ENCODE assay signal across 15 mouse cellular contexts in genomic region chr15:83427294-83428163, GRCm38 (mm10). TPM values are rescaled to one million over a fixed set of nuclear protein-coding genes. Genes with fewer than 3 reads are reported as not detected.
A peak's percentile ranks its signal among the peaks of the same experiment; 100 is the strongest.
DNase-seq lines count a peak whose midpoint lies in the region; ATAC-seq and TF ChIP-seq lines count a peak whose summit lies in the region.
"Had no signal": no experiment of that assay in that cellular context is flagged by ENCODE, and none has a peak within 500 bp of the region (broad histone marks: within the 10 kb centered on the region; RNA-seq: fewer than 3 reads in every experiment).

No protein-coding gene starts in this region.

- in situ Hi-C loops in ES-E14 (cut with MboI; ENCODE audit: low sequenced_read_pairs in 2 of 2, unreplicated experiment in 2 of 2): no loop called here

- H3K27ac ChIP-seq in kidney, adult 2 months (ENCODE audit: insufficient read depth, low read depth, low read length): peak overlapping the region; percentile 62; the same call in 1 of the 2 replicates
- no peak overlapping the region for H3K27ac ChIP-seq in ES-E14 (ENCODE audit: insufficient read depth, low read depth, low read length, poor library complexity, severe bottlenecking)
- H3K27ac ChIP-seq in limb, embryonic 10.5 days: peak overlapping the region; percentile 22; the same call in 1 of the 2 replicates
- H3K27ac ChIP-seq in forebrain, embryonic 12.5 days: no peak overlapping the region
- H3K27ac ChIP-seq: hindbrain, embryonic 13.5 days; midbrain, embryonic 12.5 days had no signal

- 45% methylated on average over 9 of the region's 9 CpGs for WGBS in kidney, adult 2 months
- 80% methylated on average over 9 of the region's 9 CpGs for WGBS in limb, embryonic 10.5 days
- 76% methylated on average over 9 of the region's 9 CpGs for WGBS in forebrain, embryonic 12.5 days

- no peaks in the 10 kb centered on the region for H3K27me3 ChIP-seq in kidney, adult 2 months (replicated peaks; ENCODE audit: control insufficient read depth, insufficient read depth, low read length)
- H3K27me3 ChIP-seq in limb, embryonic 10.5 days (ENCODE audit: low read depth, poor library complexity, severe bottlenecking): no peaks in the 10 kb centered on the region
- H3K27me3 ChIP-seq in forebrain, embryonic 12.5 days: no peaks in the 10 kb centered on the region
- H3K27me3 ChIP-seq: hindbrain, embryonic 13.5 days; lung, embryonic 15.5 days; midbrain, embryonic 12.5 days had no signal

- H3K9ac ChIP-seq in ES-E14 (ENCODE audit: insufficient read depth, low read depth, low read length, poor library complexity, severe bottlenecking): no peak overlapping the region
- no peak overlapping the region for H3K9ac ChIP-seq in forebrain, embryonic 12.5 days
- H3K9ac ChIP-seq: hindbrain, embryonic 13.5 days; lung, embryonic 15.5 days; midbrain, embryonic 12.5 days had no signal

- no peak for ATAC-seq in forebrain, embryonic 12.5 days (ENCODE audit: low FRiP score)
- ATAC-seq in activated CD4-positive, CD25-positive, alpha-beta regulatory T cell, adult 4 months: no peak

- TF ChIP-seq CTCF in kidney, adult 2 months (conservative IDR thresholded peaks at IDR 0.05; ENCODE audit: insufficient read depth, insufficient read length, low read depth, low read length): peak; percentile 30; the same call in 1 of the 2 replicates

- no peak overlapping the region for H3K4me2 ChIP-seq in forebrain, embryonic 12.5 days
- H3K4me2 ChIP-seq: heart, embryonic 11.5 days; hindbrain, embryonic 13.5 days; lung, embryonic 15.5 days; midbrain, embryonic 12.5 days had no signal

- no peak for TF ChIP-seq POLR2A in kidney, adult 2 months (IDR thresholded peaks at IDR 0.05; ENCODE audit: low read depth, low read length)

- H3K9me3 ChIP-seq in ES-E14 (ENCODE audit: control insufficient read depth, insufficient read depth, low read depth, low read length): no peaks in the 10 kb centered on the region
- H3K9me3 ChIP-seq in limb, embryonic 10.5 days (replicated peaks): no peaks in the 10 kb centered on the region
- no peaks in the 10 kb centered on the region for H3K9me3 ChIP-seq in forebrain, embryonic 12.5 days
- H3K9me3 ChIP-seq: hindbrain, embryonic 13.5 days; lung, embryonic 15.5 days; midbrain, embryonic 12.5 days had no signal

- H3K4me3 ChIP-seq in kidney, adult 2 months (ENCODE audit: insufficient read depth, low read depth, low read length): no peak overlapping the region
- H3K4me3 ChIP-seq in ES-E14 (ENCODE audit: insufficient read depth in 1 of 2, low read depth in 1 of 2, low read length in 2 of 2, poor library complexity in 1 of 2, severe bottlenecking in 1 of 2): no peak overlapping the region
- no peak overlapping the region for H3K4me3 ChIP-seq in limb, embryonic 10.5 days
- no peak overlapping the region for H3K4me3 ChIP-seq in forebrain, embryonic 12.5 days (replicated peaks)
- H3K4me3 ChIP-seq: hindbrain, embryonic 13.5 days; lung, embryonic 15.5 days; midbrain, embryonic 12.5 days had no signal

- no peak for DNase-seq in kidney, adult 2 months
- DNase-seq in kidney, postnatal 14 days: no peak
- DNase-seq in ES-E14 (ENCODE audit: low read depth, low spot score): no peak
- DNase-seq in limb, embryonic 10.5 days (ENCODE audit: low spot score): no peak
- peak; percentile 52 for DNase-seq in skeletal muscle tissue, adult 2 months (ENCODE audit: low read depth, low spot score)
- no peak for DNase-seq in c-Kit-positive CD71-positive TER-119-positive erythroid progenitor cells, embryonic 14.5 days (ENCODE audit: low spot score)
- DNase-seq: cerebellum, postnatal 14 days; kidney, adult 9 months; thymus, adult 2 months had no signal

- H3K36me3 ChIP-seq in kidney, adult 2 months (ENCODE audit: control insufficient read depth, insufficient read depth, low read length): no peaks in the 10 kb centered on the region
- H3K36me3 ChIP-seq in ES-E14 (ENCODE audit: control insufficient read depth, insufficient read depth, low read length, poor library complexity, severe bottlenecking): no peaks in the 10 kb centered on the region
- H3K36me3 ChIP-seq in limb, embryonic 10.5 days: no peaks in the 10 kb centered on the region
- no peaks in the 10 kb centered on the region for H3K36me3 ChIP-seq in forebrain, embryonic 12.5 days (replicated peaks)
- H3K36me3 ChIP-seq: hindbrain, embryonic 13.5 days; lung, embryonic 15.5 days; midbrain, embryonic 12.5 days had no signal

- H3K4me1 ChIP-seq in kidney, adult 2 months (ENCODE audit: control insufficient read depth, insufficient read depth, low read length): peaks cover 30% of the 10 kb centered on the region
- H3K4me1 ChIP-seq in ES-E14 (ENCODE audit: control insufficient read depth in 2 of 2, insufficient read depth in 2 of 2, low read length in 2 of 2, poor library complexity in 1 of 2): peaks cover 4 to 6% of the 10 kb centered on the region in 2 experiments; a peak in 3 of 4 replicates
- H3K4me1 ChIP-seq in limb, embryonic 10.5 days: peaks cover 24% of the 10 kb centered on the region
- peaks cover 8% of the 10 kb centered on the region for H3K4me1 ChIP-seq in forebrain, embryonic 12.5 days

TF ChIP-seq in ES-E14, 5 proteins besides CTCF, POLR2A, EP300 and RAD21:
- peak; percentile 89 for TF ChIP-seq ZNF384 (IDR thresholded peaks at IDR 0.05; ENCODE audit: low read depth, low read length)
- no peak for TF ChIP-seq HCFC1 (IDR thresholded peaks at IDR 0.05; ENCODE audit: borderline replicate concordance, insufficient read depth, low read length)

RNA-seq across cellular contexts. Expression of gene Pacsin2, which starts 36.9 kb away (rescaled TPM):
- 116 and 126 TPM in 2 replicates for polyA plus RNA-seq in kidney, adult 2 months (2012; rRNA removed)
- total RNA-seq in ES-E14 (2012; rRNA removed): 43.8 and 67.7 TPM in 2 replicates
- polyA plus RNA-seq in limb, embryonic 10.5 days (2016; fragmentation: Nextera tagmentation; extraction: Ambion mirVana): 56.9 and 61.0 TPM in 2 replicates
- 37.0 and 40.7 TPM in 2 replicates for polyA plus RNA-seq in forebrain, embryonic 12.5 days (2016; fragmentation: Nextera tagmentation; extraction: Ambion mirVana)
- 10 to 100 TPM; 21.2 to 24.9 TPM for polyA plus RNA-seq in activated CD4-positive, CD25-positive, alpha-beta regulatory T cell, adult 4 months (2017; shearing (Covaris generic))

Comparison
In these comparisons a context has a peak if more than half of its experiments do, and no peak if none do; other contexts are left out.
1. H3K27ac ChIP-seq: peak in kidney, adult 2 months (single experiment) and limb, embryonic 10.5 days (single experiment); none in ES-E14 (single experiment) and forebrain, embryonic 12.5 days (single experiment).